Mouse (Mus musculus) myocyte (in vitro differentiated cells): Measurements from ENCODE around the gene Rusc2. TPM values are rescaled to one million over a fixed set of nuclear protein-coding genes. Genes with fewer than 3 reads are reported as not detected.

Experiments used
- H3K27me3 ChIP-seq: one replicate; pipeline ENCODE4 v1.6.1; 2011; ENCODE audit not compliant: control insufficient read depth, insufficient read depth, insufficient read length
- H3K36me3 ChIP-seq: one replicate; pipeline ENCODE4 v1.6.1; 2011; ENCODE audit not compliant: control insufficient read depth, insufficient read depth
- H3K4me2 ChIP-seq: one replicate; pipeline ENCODE4 v1.6.1; 2011; ENCODE audit warnings: low read depth, control low read depth
- H3K4me3 ChIP-seq: one replicate; pipeline ENCODE4 v1.5.1; 2011; ENCODE audit warnings: mild to moderate bottlenecking, control low read depth, moderate library complexity
- H3K79me2 ChIP-seq: one replicate; pipeline ENCODE4 v1.6.1; 2011; ENCODE audit not compliant: control insufficient read depth, insufficient read depth
- H3ac ChIP-seq: one replicate; pipeline ENCODE4 v1.6.1; 2011; ENCODE audit not compliant: control insufficient read depth, insufficient read length
- CEBPB ChIP-seq: IDR thresholded peaks from 2 replicates; pipeline ENCODE4 v1.6.1; 2011; ENCODE audit warnings: mild to moderate bottlenecking, moderate library complexity; ENCODE audit not compliant: poor library complexity, insufficient read depth, severe bottlenecking
- E2F4 ChIP-seq: IDR thresholded peaks from one replicate; pipeline ENCODE4 v1.6.1; 2011; ENCODE audit warnings: mild to moderate bottlenecking, control low read depth, moderate library complexity; ENCODE audit not compliant: insufficient read depth
- MAX ChIP-seq: IDR thresholded peaks from one replicate; pipeline ENCODE4 v1.6.1; 2011; ENCODE audit warnings: low read depth, mild to moderate bottlenecking, control low read depth
- MYOD1 ChIP-seq, 3 experiments: IDR thresholded peaks; one replicate each; pipeline ENCODE4 v1.6.1; 2011; ENCODE audit warnings: control low read depth in 2 of 3, low read depth in 2 of 3, mild to moderate bottlenecking in 2 of 3, moderate library complexity in 1 of 3; ENCODE audit not compliant: insufficient read length in 2 of 3, control insufficient read depth in 1 of 3
- MYOG ChIP-seq, 3 experiments: IDR thresholded peaks; one replicate each; pipeline ENCODE4 v1.6.1; 2011; ENCODE audit warnings: control low read depth in 2 of 3, low read depth in 2 of 3, mild to moderate bottlenecking in 2 of 3; ENCODE audit not compliant: insufficient read length in 2 of 3, control insufficient read depth in 1 of 3, insufficient read depth in 1 of 3
- POLR2A ChIP-seq: IDR thresholded peaks from one replicate; pipeline ENCODE4 v1.6.1; 2011; ENCODE audit warnings: low read depth, mild to moderate bottlenecking, control low read depth, moderate library complexity; ENCODE audit not compliant: insufficient read length
- POLR2AphosphoS2 ChIP-seq: IDR thresholded peaks from one replicate; pipeline ENCODE4 v1.6.1; 2011; ENCODE audit warnings: low read depth, control low read depth; ENCODE audit not compliant: insufficient read length
- REST ChIP-seq: IDR thresholded peaks from one replicate; pipeline ENCODE4 v1.6.1; 2011; ENCODE audit warnings: mild to moderate bottlenecking, control low read depth, moderate library complexity; ENCODE audit not compliant: insufficient read depth, insufficient read length
- SRF ChIP-seq: IDR thresholded peaks from one replicate; pipeline ENCODE4 v1.6.1; 2011; ENCODE audit warnings: low read depth; ENCODE audit not compliant: control insufficient read depth, insufficient read length
- TCF12 ChIP-seq: IDR thresholded peaks from one replicate; pipeline ENCODE4 v1.6.1; 2011; ENCODE audit warnings: mild to moderate bottlenecking, control low read depth; ENCODE audit not compliant: poor library complexity, insufficient read depth, severe bottlenecking
- TCF3 ChIP-seq: IDR thresholded peaks from one replicate; pipeline ENCODE4 v1.6.1; 2011; ENCODE audit warnings: low read depth, control low read depth; ENCODE audit not compliant: insufficient read length
- USF1 ChIP-seq: IDR thresholded peaks from one replicate; pipeline ENCODE4 v1.6.1; 2011; ENCODE audit warnings: low read depth, mild to moderate bottlenecking, control low read depth, moderate library complexity
- polyA plus RNA-seq: library from polyadenylated mRNA; unstranded; fragments of >200 nt; fragmentation: generic; extraction: Trizol; gene quantifications from one replicate; pipeline ENCODE4 v1.2.1, GENCODE M21; 2012; ENCODE audit warnings: missing spikeins

The Rusc2 gene
- polyA plus RNA-seq, 1 experiment, result 28.2 TPM

DNA sequence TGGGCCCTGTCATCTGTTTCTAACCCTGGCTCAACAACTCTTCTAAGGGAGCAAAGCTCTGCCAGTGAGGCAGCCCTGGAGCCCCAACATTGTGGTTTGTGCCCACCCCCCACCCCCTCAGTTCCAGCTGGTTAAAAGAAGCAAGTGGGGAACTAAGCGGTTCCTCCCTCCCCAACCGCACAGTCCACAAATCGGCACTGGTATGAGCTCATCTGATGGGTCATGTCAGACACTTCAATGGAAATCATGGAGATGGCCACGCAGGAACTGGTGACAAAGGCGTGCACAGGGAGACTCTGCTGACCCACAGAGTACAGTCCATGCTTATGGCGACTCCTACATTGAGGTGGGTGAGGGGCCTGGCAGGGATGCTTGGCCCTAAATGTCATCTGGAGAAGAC, 84.2 kb downstream of the Rusc2 start:
- Histone ChIP-seq H3K4me3 (no peak overlapping the region), H3K4me2 (no peak overlapping the region), H3K27me3 (no peaks in the 10 kb centered on the region), H3K36me3 (no peaks in the 10 kb centered on the region), H3K79me2 (no peaks in the 10 kb centered on the region), H3ac (no peak overlapping the region)
- no peak for TF ChIP-seq POLR2AphosphoS2
- no peak for TF ChIP-seq USF1
- TF ChIP-seq SRF, result no peak
- TF ChIP-seq REST, result no peak
- TF ChIP-seq TCF12, result no peak
- no peak for TF ChIP-seq MYOD1 (IDR thresholded peaks at IDR 0.05; ENCODE audit: control insufficient read depth in 1 of 3, insufficient read length in 2 of 3, low read depth in 2 of 3)
- no peak for TF ChIP-seq POLR2A
- no peak for TF ChIP-seq MYOG (IDR thresholded peaks at IDR 0.05; ENCODE audit: control insufficient read depth in 1 of 3, insufficient read depth in 1 of 3, insufficient read length in 2 of 3, low read depth in 2 of 3)
- no peak for TF ChIP-seq MAX
- no peak for TF ChIP-seq TCF3
- TF ChIP-seq E2F4, result no peak

DNA sequence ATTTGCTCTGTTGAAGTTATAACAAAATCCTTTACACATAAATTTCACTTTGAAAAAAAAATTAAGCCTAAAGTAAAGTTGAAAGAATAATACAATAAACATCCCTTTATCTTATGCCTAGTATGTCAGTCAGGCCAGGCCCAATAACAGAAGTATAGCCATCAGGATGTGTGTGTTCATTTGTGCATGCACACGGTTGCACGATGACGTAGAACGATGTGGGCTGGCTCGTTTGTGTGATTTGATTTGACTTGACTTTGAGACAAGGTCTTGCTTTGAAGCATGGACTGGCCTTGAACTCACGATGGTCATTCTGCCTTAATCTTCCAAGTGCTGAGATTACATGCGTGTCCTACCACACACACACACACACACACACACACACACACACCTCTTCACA, 85.1 kb downstream of the Rusc2 start:
- Histone ChIP-seq H3K27me3 (no peaks in the 10 kb centered on the region), H3ac (no peak overlapping the region), H3K4me3 (no peak overlapping the region), H3K36me3 (no peaks in the 10 kb centered on the region), H3K79me2 (no peaks in the 10 kb centered on the region), H3K4me2 (no peak overlapping the region)
- no peak for TF ChIP-seq MYOG (IDR thresholded peaks at IDR 0.05; ENCODE audit: control insufficient read depth in 1 of 3, insufficient read depth in 1 of 3, insufficient read length in 2 of 3, low read depth in 2 of 3)
- TF ChIP-seq TCF12, result no peak
- no peak for TF ChIP-seq E2F4
- no peak for TF ChIP-seq MYOD1 (IDR thresholded peaks at IDR 0.05; ENCODE audit: control insufficient read depth in 1 of 3, insufficient read length in 2 of 3, low read depth in 2 of 3)
- no peak for TF ChIP-seq SRF
- no peak for TF ChIP-seq CEBPB
- no peak for TF ChIP-seq TCF3
- no peak for TF ChIP-seq POLR2A
- TF ChIP-seq USF1, result no peak
- no peak for TF ChIP-seq POLR2AphosphoS2
- no peak for TF ChIP-seq MAX
- no peak for TF ChIP-seq REST

DNA sequence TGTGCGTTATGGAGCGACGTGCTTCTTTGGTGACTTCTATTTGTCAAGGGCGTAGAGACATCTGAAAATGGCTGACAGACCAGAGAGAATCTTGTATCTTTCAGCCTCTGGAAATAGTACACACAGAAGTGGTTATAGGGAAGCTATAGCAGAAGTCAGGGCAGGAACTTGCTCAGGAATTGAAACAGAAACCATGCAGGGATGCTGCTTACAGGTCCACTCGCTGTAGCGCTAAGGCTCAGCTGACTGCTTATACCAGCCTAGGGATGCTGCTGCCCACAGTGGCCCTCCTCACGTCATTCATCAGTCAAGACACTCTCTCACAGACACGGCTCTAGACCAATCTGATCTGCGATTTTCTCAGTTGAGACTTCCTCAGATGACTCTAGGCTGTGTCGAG, 88.5 kb downstream of the Rusc2 start:
- H3K4me2 ChIP-seq, result no peak overlapping the region
- H3K79me2 ChIP-seq, result no peaks in the 10 kb centered on the region
- TF ChIP-seq POLR2A, result no peak
- no peak for TF ChIP-seq REST
- TF ChIP-seq POLR2AphosphoS2, result no peak
- no peak for TF ChIP-seq MYOG (IDR thresholded peaks at IDR 0.05; ENCODE audit: control insufficient read depth in 1 of 3, insufficient read depth in 1 of 3, insufficient read length in 2 of 3, low read depth in 2 of 3)
- no peak for TF ChIP-seq TCF12
- TF ChIP-seq TCF3, result no peak
- TF ChIP-seq E2F4, result no peak
- no peak for TF ChIP-seq SRF
- TF ChIP-seq MYOD1 (IDR thresholded peaks at IDR 0.05; ENCODE audit: control insufficient read depth in 1 of 3, insufficient read length in 2 of 3, low read depth in 2 of 3), result no peak
- TF ChIP-seq USF1, result no peak
- TF ChIP-seq CEBPB, result no peak
- no peak for TF ChIP-seq MAX
- no peak overlapping the region for H3K4me3 ChIP-seq
- H3ac ChIP-seq, result no peak overlapping the region
- no peaks in the 10 kb centered on the region for H3K36me3 ChIP-seq
- no peaks in the 10 kb centered on the region for H3K27me3 ChIP-seq

DNA sequence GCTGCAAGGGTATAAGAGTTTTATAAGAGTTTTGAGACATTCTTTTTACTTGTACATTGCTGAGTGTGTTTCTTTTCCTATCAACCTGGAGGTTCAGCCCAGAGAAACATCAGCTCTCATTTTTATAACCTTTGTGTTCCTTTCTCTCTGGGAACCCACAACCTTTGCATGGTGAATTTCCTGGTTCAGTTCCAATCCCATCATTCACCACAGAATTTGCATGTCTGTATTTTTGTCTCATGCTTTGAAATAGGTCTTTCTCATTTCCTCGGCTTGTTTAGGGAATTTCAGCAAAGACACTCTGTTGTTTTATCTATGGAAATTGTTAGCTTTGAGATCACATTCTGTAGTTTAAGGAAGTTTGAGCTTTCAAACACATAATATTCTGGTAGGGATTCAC, 91.9 kb downstream of the Rusc2 start:
- Histone ChIP-seq H3K79me2 (no peaks in the 10 kb centered on the region), H3K4me2 (no peak overlapping the region), H3K27me3 (no peaks in the 10 kb centered on the region), H3K36me3 (no peaks in the 10 kb centered on the region), H3K4me3 (no peak overlapping the region), H3ac (no peak overlapping the region)
- TF ChIP-seq USF1 (no peak), TCF3 (no peak), MYOG (IDR thresholded peaks at IDR 0.05; ENCODE audit: control insufficient read depth in 1 of 3, insufficient read depth in 1 of 3, insufficient read length in 2 of 3, low read depth in 2 of 3) (no peak), MAX (no peak), TCF12 (no peak), POLR2AphosphoS2 (no peak)

DNA sequence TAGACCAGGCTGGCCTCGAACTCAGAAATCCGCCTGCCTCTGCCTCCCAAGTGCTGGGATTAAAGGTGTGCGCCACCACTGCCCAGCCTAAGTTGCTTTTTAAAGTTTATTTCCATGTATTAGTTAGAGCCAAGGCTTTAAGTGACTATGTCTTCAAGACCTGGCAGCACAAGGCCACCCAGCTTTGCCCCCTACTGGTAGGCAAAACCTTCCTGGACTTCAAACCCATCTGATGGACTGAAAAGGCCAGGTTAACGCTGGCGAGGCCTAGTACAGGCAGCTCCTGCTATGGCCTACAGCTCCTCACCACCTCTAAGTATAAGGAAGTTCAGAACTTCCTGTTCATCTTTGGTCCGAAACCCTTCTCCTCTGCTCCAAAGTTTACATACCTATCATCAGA, 94.8 kb downstream of the Rusc2 start:
- Histone ChIP-seq H3K36me3 (no peaks in the 10 kb centered on the region), H3K79me2 (no peaks in the 10 kb centered on the region), H3K4me3 (no peak overlapping the region), H3ac (no peak overlapping the region), H3K27me3 (no peaks in the 10 kb centered on the region), H3K4me2 (no peak overlapping the region)
- TF ChIP-seq USF1 (no peak), TCF3 (no peak), MYOG (IDR thresholded peaks at IDR 0.05; ENCODE audit: control insufficient read depth in 1 of 3, insufficient read depth in 1 of 3, insufficient read length in 2 of 3, low read depth in 2 of 3) (no peak), TCF12 (no peak), POLR2AphosphoS2 (no peak), MYOD1 (IDR thresholded peaks at IDR 0.05; ENCODE audit: control insufficient read depth in 1 of 3, insufficient read length in 2 of 3, low read depth in 2 of 3) (no peak), REST (no peak), MAX (no peak), POLR2A (no peak), SRF (no peak), CEBPB (no peak)

Other genes with a start within 250 kb of the Rusc2 start
- gene Atp8b5, start 114.8 kb upstream of the Rusc2 start, polyA plus RNA-seq, result not detected
- 0.04 TPM for gene Fam166b, start 47.2 kb downstream of the Rusc2 start, polyA plus RNA-seq
- gene Tesk1, start 60.0 kb downstream of the Rusc2 start, polyA plus RNA-seq, result 40.4 TPM
- gene Cd72, start 72.6 kb downstream of the Rusc2 start, polyA plus RNA-seq, result 0.74 TPM
- not detected for gene Sit1, start 101.8 kb downstream of the Rusc2 start, polyA plus RNA-seq
- gene Ccdc107, start 110.9 kb downstream of the Rusc2 start, polyA plus RNA-seq, result 111 TPM
- 5.7 TPM for gene Arhgef39, start 117.7 kb downstream of the Rusc2 start, polyA plus RNA-seq
- gene Car9, start 125.0 kb downstream of the Rusc2 start, polyA plus RNA-seq, result 10.7 TPM
- gene Tpm2, start 141.8 kb downstream of the Rusc2 start, polyA plus RNA-seq, result 2,542 TPM
- 73.9 TPM for gene Creb3, start 180.4 kb downstream of the Rusc2 start, polyA plus RNA-seq
- 225 TPM for gene Tln1, start 180.7 kb downstream of the Rusc2 start, polyA plus RNA-seq
- 28.6 TPM for gene Rgp1, start 196.7 kb downstream of the Rusc2 start, polyA plus RNA-seq
- 5.9 TPM for gene Gba2, start 196.9 kb downstream of the Rusc2 start, polyA plus RNA-seq
- not detected for gene Msmp, start 202.5 kb downstream of the Rusc2 start, polyA plus RNA-seq
- gene Npr2, start 250.0 kb downstream of the Rusc2 start, polyA plus RNA-seq, result 9.1 TPM